Mouse (Mus musculus) stomach, postnatal 0 days (tissue): ENCODE data around the gene Pou5f2. TPM values are rescaled to one million over a fixed set of nuclear protein-coding genes. Genes with fewer than 3 reads are reported as not detected.

Source experiments
- ATAC-seq: fragments of 200-750 bp; cut with Nextera tagmentation; 2 replicates; pipeline ENCODE4 v1.8.0; 2017; ENCODE audit not compliant: low FRiP score, low TSS enrichment
- DNase-seq: peaks from one replicate; pipeline ENCODE4 v3.0.0-alpha.2; 2016; ENCODE audit warnings: low spot score
- H3K27ac ChIP-seq: fragments of 300-500 bp; sonication (generic); replicated peaks from 2 replicates; pipeline ENCODE4 v1.5.1; 2014; ENCODE audit warnings: mild to moderate bottlenecking, control low read depth
- H3K27me3 ChIP-seq: fragments of 300-500 bp; sonication (generic); 2 replicates; pipeline ENCODE4 v1.6.1; 2014; ENCODE audit warnings: low read length; ENCODE audit not compliant: control insufficient read depth, insufficient read depth
- H3K36me3 ChIP-seq: fragments of 300-500 bp; sonication (generic); 2 replicates; pipeline ENCODE4 v1.6.1; 2014; ENCODE audit warnings: low read length, mixed read lengths; ENCODE audit not compliant: control insufficient read depth, insufficient read depth
- H3K4me1 ChIP-seq: fragments of 300-500 bp; sonication (generic); replicated peaks from 2 replicates; pipeline ENCODE4 v1.6.1; 2014; ENCODE audit warnings: antibody characterized with exemption; ENCODE audit not compliant: control insufficient read depth, insufficient read depth
- H3K4me2 ChIP-seq: fragments of 300-500 bp; sonication (generic); replicated peaks from 2 replicates; pipeline ENCODE4 v1.6.1; 2014; ENCODE audit warnings: low read depth, mild to moderate bottlenecking, control low read depth, moderate library complexity
- H3K4me3 ChIP-seq: fragments of 300-500 bp; sonication (generic); 2 replicates; pipeline ENCODE4 v1.5.1; 2014; ENCODE audit warnings: low read depth, low read length, control low read depth
- H3K9ac ChIP-seq: fragments of 300-500 bp; sonication (generic); 2 replicates; pipeline ENCODE4 v1.6.1; 2014; ENCODE audit warnings: mild to moderate bottlenecking, low read length, control low read depth, mixed read lengths
- H3K9me3 ChIP-seq: fragments of 300-500 bp; sonication (generic); 2 replicates; pipeline ENCODE4 v1.6.1; 2016; ENCODE audit warnings: low read length; ENCODE audit not compliant: control insufficient read depth
- CTCF ChIP-seq: IDR thresholded peaks from 2 replicates; pipeline ENCODE4 v1.5.1; 2016; ENCODE audit warnings: antibody characterized with exemption, low read depth, mild to moderate bottlenecking, moderate library complexity
- EP300 ChIP-seq: optimal IDR thresholded peaks from 2 replicates; pipeline ENCODE3; 2016; ENCODE audit warnings: antibody characterized with exemption
- WGBS: fragments of 180-500 bp; shearing (Covaris S2); extraction: QIAGEN DNeasy Blood & Tissue Kit; methylation state at CpG from one replicate; pipeline ENCODE4 v1.1.7; 2014; 5-methylcytosine and 5-hydroxymethylcytosine counted together
- polyA plus RNA-seq: library from polyadenylated mRNA; unstranded; fragments of >200 nt; fragmentation: Nextera tagmentation; extraction: Ambion mirVana; gene quantifications from 2 replicates; pipeline ENCODE4 v1.2.1, GENCODE M21; 2015

Gene Pou5f2
- polyA plus RNA-seq, 1 experiment from 2014 or later: 0.17 TPM

DNA sequence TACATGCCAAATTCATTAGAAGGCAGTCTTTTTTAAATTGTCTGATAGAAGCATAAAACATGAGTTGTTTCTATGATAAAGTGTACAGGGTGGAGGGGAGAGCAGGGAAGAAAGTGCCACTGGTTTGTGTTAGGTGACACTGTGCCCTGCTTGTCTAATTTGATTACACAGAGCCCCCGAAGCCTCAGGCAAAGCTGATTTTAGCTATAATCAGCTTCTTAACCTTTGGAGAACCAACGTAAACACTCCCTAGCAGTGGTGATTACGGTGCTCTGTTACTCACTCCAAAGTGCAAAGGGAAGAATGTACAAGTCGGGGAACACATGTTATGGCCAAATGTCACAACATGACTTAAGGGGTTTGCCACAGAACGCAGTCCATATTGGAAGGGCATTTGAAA is 20.4 kb downstream of the Pou5f2 start:
- no peak overlapping the region for H3K9ac ChIP-seq
- DNase-seq: no peak
- no peak overlapping the region for H3K27ac ChIP-seq
- H3K4me1 ChIP-seq: no peaks in the 10 kb centered on the region
- no peak for TF ChIP-seq EP300
- no peak for TF ChIP-seq CTCF
- no peak for ATAC-seq
- no peaks in the 10 kb centered on the region for H3K36me3 ChIP-seq
- H3K27me3 ChIP-seq: no peaks in the 10 kb centered on the region
- 36% methylated on average over 5 of the region's 5 CpGs for WGBS
- H3K4me2 ChIP-seq: no peak overlapping the region
- H3K9me3 ChIP-seq: no peaks in the 10 kb centered on the region
- H3K4me3 ChIP-seq: no peak overlapping the region

Other genes with a start within 250 kb of the Pou5f2 start
- 5.8 and 6.3 TPM in 2 replicates for gene Nr2f1, start 174.9 kb downstream of the Pou5f2 start, polyA plus RNA-seq